Mouse (Mus musculus): ENCODE data around the gene Gm38392.

Gm38392 gene

DNA sequence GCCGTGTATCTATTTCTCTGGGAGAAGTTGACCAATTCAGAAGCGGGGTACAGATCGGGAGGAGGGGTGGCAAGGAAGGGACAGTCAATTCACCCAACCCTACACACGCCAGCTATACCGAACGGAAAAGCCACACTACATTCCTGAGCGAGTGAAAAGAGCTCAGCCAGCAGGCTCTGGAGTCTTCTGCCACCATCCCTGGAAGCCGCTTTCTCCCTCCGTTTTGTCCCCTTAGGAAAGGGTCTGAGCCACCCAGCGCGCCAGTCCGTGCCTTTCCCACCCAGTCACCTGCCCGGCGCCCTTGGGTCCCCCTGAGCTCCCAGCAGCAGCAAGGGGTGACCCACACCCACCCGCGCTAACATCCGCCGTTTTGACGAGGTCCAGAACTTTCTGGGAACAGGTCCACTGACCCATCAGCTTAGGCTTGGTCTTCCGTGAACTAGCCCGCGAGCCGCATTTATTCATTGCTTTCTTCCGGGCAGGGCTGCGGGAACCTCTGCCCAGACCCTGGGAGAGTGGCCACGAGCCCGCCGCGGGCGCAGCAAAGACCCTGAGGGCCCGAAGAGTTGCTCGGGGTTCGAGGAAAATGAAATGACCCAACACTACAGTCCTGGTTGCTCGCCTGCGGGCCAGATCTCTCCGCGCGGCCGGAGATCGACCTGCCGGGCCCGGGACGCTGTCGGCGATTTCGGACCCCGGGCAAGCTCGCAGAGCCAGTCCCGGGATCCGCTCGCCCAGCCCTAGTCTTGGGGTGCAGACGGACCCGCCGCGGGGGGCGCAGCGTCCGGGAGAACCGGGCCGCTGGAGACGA is 86.6 kb downstream of the Gm38392 start:
- DNase-seq (ENCODE audit: low spot score): no peak

GRCm38 (mm10) chr3:88199541-88200110 is 87.4 kb downstream of the Gm38392 start:
- no peak for DNase-seq (ENCODE audit: low spot score)

GRCm38 (mm10) chr3:88198505-88199020 is 88.4 kb downstream of the Gm38392 start:
- DNase-seq (ENCODE audit: low spot score): no peak

- DNase-seq (ENCODE audit: low spot score): no peak
Observed at GRCm38 (mm10) chr3:88197741-88198504, 89.1 kb downstream of the Gm38392 start.
